Mouse (Mus musculus) frontal cortex, adult 2 months (tissue): ENCODE results near the gene Prrc2a. TPM values are rescaled to one million over a fixed set of nuclear protein-coding genes. Genes with fewer than 3 reads are reported as not detected.

ENCODE experiments used
- DNase-seq, 2 experiments: peaks; one replicate each; pipeline ENCODE4 v3.0.0; 2022; ENCODE audit warnings: low spot score in 1 of 2; ENCODE audit errors: extremely low spot score in 1 of 2
- polyA plus RNA-seq: library from polyadenylated mRNA; depleted of rRNA; stranded (reverse); fragments of >200 nt; gene quantifications from 2 replicates; pipeline ENCODE4 v1.2.3, GENCODE M21; 2012; rRNA removed

Gene Prrc2a
- polyA plus RNA-seq: 261 and 306 TPM in 2 replicates

GRCm38 (mm10) chr17:35164568-35165450 is at the start of gene Prrc2a:
Gene Prrc2a (minus strand): TSS chr17:35164897.
- DNase-seq: peak; percentile 99 to 100

- DNase-seq: no peak
Observed at GRCm38 (mm10) chr17:35213071-35213470, 48.4 kb upstream of the Prrc2a start.

- no peak for DNase-seq
Observed at GRCm38 (mm10) chr17:35210593-35210992, 45.9 kb upstream of the Prrc2a start.

- no peak for DNase-seq
Observed at GRCm38 (mm10) chr17:35209785-35210535, 45.3 kb upstream of the Prrc2a start.

GRCm38 (mm10) chr17:35205380-35205769 is 40.7 kb upstream of the Prrc2a start:
- no peak for DNase-seq

GRCm38 (mm10) chr17:35204494-35205379 is 40.0 kb upstream of the Prrc2a start, which contains the start of gene Lta:
Gene Lta (minus strand): TSS chr17:35205351.
- DNase-seq: no peak

GRCm38 (mm10) chr17:35202442-35202841 is 37.7 kb upstream of the Prrc2a start:
- no peak for DNase-seq

- DNase-seq: no peak
Observed at GRCm38 (mm10) chr17:35201787-35202186, 37.1 kb upstream of the Prrc2a start, which contains the start of gene Tnf. Gene Tnf (minus strand): TSS chr17:35202007.

GRCm38 (mm10) chr17:35201128-35201527 is 36.4 kb upstream of the Prrc2a start:
- no peak for DNase-seq

GRCm38 (mm10) chr17:35200398-35200797 is 35.7 kb upstream of the Prrc2a start:
- no peak for DNase-seq

GRCm38 (mm10) chr17:35198946-35199345 is 34.2 kb upstream of the Prrc2a start:
- DNase-seq: no peak

GRCm38 (mm10) chr17:35198029-35198428 is 33.3 kb upstream of the Prrc2a start:
- DNase-seq: no peak

GRCm38 (mm10) chr17:35197126-35197525 is 32.4 kb upstream of the Prrc2a start:
- no peak for DNase-seq

GRCm38 (mm10) chr17:35196321-35196641 is 31.6 kb upstream of the Prrc2a start:
- no peak for DNase-seq

- DNase-seq: peak in 1 of 2 experiments; percentile 87
Observed at GRCm38 (mm10) chr17:35195631-35196320, 31.1 kb upstream of the Prrc2a start.

- no peak for DNase-seq
Observed at GRCm38 (mm10) chr17:35194844-35195630, 30.3 kb upstream of the Prrc2a start.

- no peak for DNase-seq
Observed at GRCm38 (mm10) chr17:35193881-35194843, 29.5 kb upstream of the Prrc2a start, which contains the start of gene Ltb. Gene Ltb (plus strand): TSS chr17:35194439.

- DNase-seq: no peak
Observed at GRCm38 (mm10) chr17:35192924-35193323, 28.2 kb upstream of the Prrc2a start.
